Mouse (Mus musculus): Measurements from ENCODE around the gene Dmd. TPM values are rescaled to one million over a fixed set of nuclear protein-coding genes. Genes with fewer than 3 reads are reported as not detected.

The Dmd gene
- polyA plus RNA-seq, 1 experiment from 2014 or later, result 22.8 TPM

DNA sequence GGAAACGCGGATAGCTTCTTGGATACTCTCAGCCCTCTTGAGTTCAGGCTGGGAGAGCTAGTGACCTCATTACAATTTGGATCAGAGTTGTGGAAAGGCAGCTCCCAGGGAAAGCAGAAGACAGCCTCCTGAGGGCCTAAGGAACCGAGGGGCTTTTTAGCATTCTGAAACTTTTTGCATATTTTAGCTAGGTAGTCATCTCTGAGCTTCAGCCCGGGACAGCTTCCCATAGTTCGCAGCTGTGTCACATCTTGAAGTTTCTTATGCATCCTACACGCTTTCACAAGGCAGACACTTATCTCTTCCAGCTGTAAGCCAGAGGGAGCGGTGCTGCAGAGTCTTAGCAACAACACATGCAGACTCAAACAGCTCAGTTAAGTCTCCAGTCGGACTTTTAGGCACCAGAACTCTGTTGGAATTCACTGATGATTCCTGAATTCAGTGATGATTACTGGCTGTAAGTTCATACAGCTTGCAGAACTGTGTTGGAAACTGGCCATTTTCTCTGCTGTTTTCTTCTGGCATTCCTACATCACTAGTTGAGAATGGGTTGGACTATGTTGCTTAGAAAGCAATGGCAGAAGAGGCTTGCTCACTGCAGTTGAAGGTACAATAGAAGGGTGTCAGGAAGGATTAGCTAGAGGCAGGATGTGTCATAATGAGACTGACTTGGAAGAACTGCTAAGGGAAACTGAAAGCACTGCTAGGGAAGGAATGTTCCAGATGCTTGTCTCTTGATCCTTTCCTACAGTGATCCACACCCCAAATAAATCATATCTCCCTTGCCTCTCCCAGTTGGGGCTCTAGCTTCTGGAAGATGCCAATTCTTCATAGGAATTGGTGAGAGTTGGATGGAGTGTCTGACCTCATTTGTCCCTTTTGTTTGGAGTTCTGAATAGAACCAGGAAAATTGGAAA, 2135.8 kb downstream of the Dmd start:
- H3K27ac ChIP-seq, result no peak overlapping the region
- H3K4me1 ChIP-seq, result no peaks in the 10 kb centered on the region; the same call in 1 of the 2 replicates
- H3K36me3 ChIP-seq (replicated peaks), result no peaks in the 10 kb centered on the region
- 51% methylated on average over 8 of the region's 8 CpGs for WGBS
- H3K4me3 ChIP-seq (replicated peaks), result no peak overlapping the region
- H3K9ac ChIP-seq, result no peak overlapping the region
- H3K27me3 ChIP-seq, result no peaks in the 10 kb centered on the region
- H3K9me3 ChIP-seq, result no peaks in the 10 kb centered on the region
- ATAC-seq (ENCODE audit: low FRiP score), result no peak
- H3K4me2 ChIP-seq, result no peak overlapping the region

DNA sequence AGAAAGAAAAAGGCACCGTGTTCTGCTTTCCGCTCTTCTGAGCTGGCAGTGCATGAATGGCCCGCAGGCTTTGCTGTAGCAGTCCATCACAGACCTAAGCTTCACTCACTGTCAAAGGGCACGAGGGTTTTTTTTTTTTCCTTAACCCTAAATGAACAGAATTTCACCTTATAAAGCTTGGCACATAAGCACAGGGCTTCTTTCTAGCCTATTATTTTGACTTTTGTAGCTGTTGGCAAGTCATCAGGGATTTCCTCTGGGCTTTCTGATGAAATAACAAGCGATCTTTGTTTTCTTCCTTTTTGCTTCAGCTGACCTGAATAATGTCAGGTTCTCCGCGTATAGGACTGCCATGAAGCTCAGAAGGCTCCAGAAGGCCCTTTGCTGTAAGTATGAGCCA, 2140.8 kb downstream of the Dmd start:
- no peak overlapping the region for H3K4me3 ChIP-seq (replicated peaks)
- no peaks in the 10 kb centered on the region for H3K9me3 ChIP-seq
- H3K36me3 ChIP-seq (replicated peaks), result no peaks in the 10 kb centered on the region
- H3K27ac ChIP-seq, result no peak overlapping the region
- no peaks in the 10 kb centered on the region; the same call in 1 of the 2 replicates for H3K4me1 ChIP-seq
- WGBS, result 42% methylated on average over 7 of the region's 7 CpGs
- H3K9ac ChIP-seq, result no peak overlapping the region
- H3K4me2 ChIP-seq, result no peak overlapping the region
- no peaks in the 10 kb centered on the region for H3K27me3 ChIP-seq
- no peak for ATAC-seq (ENCODE audit: low FRiP score)

DNA sequence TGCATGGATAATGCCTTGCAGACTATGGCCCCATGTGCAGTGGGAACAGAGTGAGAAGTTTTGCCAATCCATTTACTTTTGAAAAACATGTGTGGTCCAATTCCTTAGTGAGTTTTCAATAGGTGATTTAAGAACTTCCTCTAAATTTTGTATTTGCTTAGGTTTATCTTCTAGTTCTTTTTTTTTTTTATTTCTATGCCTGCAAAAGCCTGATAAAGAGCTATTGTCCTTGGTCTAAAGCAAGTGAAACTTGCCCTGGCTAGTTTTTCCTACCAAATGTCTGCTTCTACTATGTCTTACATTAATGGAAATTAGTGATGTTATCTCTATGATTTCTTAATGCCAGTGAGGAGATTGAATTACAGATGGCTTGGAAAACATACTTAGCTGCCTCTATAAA, 2144.7 kb downstream of the Dmd start:
- Histone ChIP-seq H3K36me3 (replicated peaks) (no peaks in the 10 kb centered on the region), H3K9me3 (no peaks in the 10 kb centered on the region), H3K4me1 (no peaks in the 10 kb centered on the region), H3K27me3 (no peaks in the 10 kb centered on the region), H3K9ac (no peak overlapping the region), H3K27ac (no peak overlapping the region), H3K4me3 (replicated peaks) (no peak overlapping the region), H3K4me2 (no peak overlapping the region)
- no peak for ATAC-seq (ENCODE audit: low FRiP score)

DNA sequence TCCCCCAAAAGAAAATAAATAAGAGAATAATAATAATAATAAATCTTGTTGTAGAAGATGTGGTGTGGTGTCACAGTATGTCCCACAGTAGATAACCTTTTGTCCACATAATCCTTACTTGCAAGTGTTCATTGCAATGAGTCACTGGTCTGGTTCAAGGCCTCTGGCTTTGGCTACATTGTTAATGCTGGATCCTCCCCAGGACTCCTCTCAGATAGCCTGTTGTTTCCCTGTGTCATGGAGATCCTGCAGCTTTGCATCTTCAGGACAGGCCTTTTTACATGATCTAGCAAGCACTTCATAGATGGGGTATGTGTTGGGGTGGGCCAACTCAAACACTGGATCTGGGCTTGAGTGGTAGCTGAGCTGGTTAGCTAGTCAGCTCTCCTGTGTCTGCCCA, 2150.0 kb downstream of the Dmd start:
- Histone ChIP-seq H3K27ac (no peak overlapping the region), H3K36me3 (replicated peaks) (no peaks in the 10 kb centered on the region), H3K9ac (no peak overlapping the region), H3K4me2 (no peak overlapping the region), H3K27me3 (no peaks in the 10 kb centered on the region), H3K9me3 (no peaks in the 10 kb centered on the region), H3K4me3 (replicated peaks) (no peak overlapping the region), H3K4me1 (no peaks in the 10 kb centered on the region)
- ATAC-seq (ENCODE audit: low FRiP score), result no peak

DNA sequence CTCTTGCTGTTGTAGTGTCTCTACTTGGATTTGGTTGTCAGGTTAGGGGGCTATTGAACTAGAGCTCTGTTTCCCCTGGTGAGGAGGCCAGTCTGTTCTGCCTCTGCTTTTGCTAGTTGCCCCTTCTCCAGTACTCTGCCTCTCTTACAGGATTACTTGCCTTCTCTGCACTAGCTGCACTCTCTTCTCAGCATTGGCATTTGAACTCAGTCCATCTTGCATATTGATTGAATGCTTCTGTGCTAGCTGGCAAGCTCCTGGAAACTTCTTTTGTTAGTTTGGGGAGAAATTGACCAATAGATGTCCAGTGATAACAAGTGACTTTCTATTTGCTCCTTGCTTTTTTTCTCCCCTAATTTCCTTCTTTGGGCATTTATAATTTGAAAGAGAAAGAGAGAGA, 2163.7 kb downstream of the Dmd start:
- no peaks in the 10 kb centered on the region for H3K27me3 ChIP-seq
- no peak overlapping the region for H3K9ac ChIP-seq
- no peaks in the 10 kb centered on the region for H3K4me1 ChIP-seq
- H3K27ac ChIP-seq, result no peak overlapping the region
- no peak for ATAC-seq (ENCODE audit: low FRiP score)
- no peak overlapping the region for H3K4me2 ChIP-seq
- no peaks in the 10 kb centered on the region for H3K36me3 ChIP-seq (replicated peaks)
- no peaks in the 10 kb centered on the region for H3K9me3 ChIP-seq
- no peak overlapping the region for H3K4me3 ChIP-seq (replicated peaks)

DNA sequence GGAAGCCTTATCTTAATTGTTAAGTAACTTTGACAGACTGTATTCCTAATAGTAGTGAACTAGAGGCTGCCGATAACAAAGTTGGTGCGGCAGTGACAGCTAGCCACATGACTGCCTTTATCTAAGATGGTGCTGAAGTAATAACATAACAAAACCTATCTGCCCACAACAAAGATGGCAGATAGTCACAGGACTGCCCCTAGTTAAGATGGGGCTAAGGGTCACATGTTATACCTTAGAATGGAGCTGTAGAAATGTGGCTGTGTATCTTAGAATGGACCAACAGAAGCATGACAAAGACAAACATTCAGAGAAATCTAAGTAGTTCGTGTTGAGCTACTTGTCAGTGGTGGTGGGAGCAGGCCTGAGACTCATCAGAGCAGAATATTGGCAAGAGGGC, 2184.0 kb downstream of the Dmd start:
- Histone ChIP-seq H3K27ac (no peak overlapping the region), H3K4me2 (no peak overlapping the region), H3K9me3 (no peaks in the 10 kb centered on the region), H3K36me3 (replicated peaks) (no peaks in the 10 kb centered on the region), H3K4me3 (replicated peaks) (no peak overlapping the region), H3K27me3 (no peaks in the 10 kb centered on the region), H3K4me1 (no peaks in the 10 kb centered on the region), H3K9ac (no peak overlapping the region)
- WGBS, result 89% methylated on average over 3 of the region's 3 CpGs
- ATAC-seq (ENCODE audit: low FRiP score), result no peak

DNA sequence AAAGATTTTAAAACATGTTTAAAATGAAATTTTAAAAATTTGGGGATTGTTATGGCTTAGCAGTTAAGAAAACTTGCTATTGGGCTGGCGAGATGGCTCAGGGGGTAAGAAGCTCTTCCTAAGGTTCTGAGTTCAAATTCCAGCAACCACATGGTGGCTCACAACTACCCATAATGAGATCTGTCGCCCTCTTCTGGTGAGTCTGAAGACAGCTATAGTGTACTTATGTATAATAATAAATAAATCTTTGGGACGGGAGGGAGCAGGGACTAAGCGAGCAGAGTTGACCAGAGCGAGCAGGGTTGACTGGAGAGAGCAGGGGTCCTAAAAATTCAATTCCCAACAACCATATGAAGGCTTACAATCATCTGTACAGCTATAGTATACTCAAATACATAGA, 2188.6 kb downstream of the Dmd start:
- H3K9ac ChIP-seq, result no peak overlapping the region
- H3K4me3 ChIP-seq (replicated peaks), result no peak overlapping the region
- no peaks in the 10 kb centered on the region for H3K36me3 ChIP-seq (replicated peaks)
- H3K27ac ChIP-seq, result no peak overlapping the region
- H3K4me1 ChIP-seq, result no peaks in the 10 kb centered on the region
- no peak for ATAC-seq (ENCODE audit: low FRiP score)
- 82% methylated on average over 5 of the region's 5 CpGs for WGBS
- H3K4me2 ChIP-seq, result no peak overlapping the region
- no peaks in the 10 kb centered on the region for H3K27me3 ChIP-seq
- no peaks in the 10 kb centered on the region for H3K9me3 ChIP-seq

DNA sequence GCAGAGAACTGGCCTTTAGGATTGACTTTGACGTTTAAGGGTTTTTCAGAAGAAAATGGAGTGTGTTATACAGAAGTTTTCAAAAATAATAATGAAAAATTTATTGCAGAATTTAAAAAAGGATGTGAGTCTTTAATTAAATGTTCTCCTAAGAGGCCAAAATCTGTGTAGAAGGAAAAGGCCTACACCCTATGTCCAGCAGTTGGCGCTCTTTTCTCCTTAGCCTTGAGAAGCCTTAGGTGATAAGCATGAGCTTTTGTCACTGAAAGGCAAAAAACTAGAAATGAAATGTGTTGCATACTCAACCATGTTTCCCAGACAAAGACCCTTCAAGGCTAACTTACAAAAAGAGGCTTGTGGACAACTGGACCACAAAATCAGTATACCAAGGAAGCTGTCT, 2222.6 kb downstream of the Dmd start:
- Histone ChIP-seq H3K27ac (no peak overlapping the region), H3K4me1 (no peaks in the 10 kb centered on the region), H3K36me3 (replicated peaks) (no peaks in the 10 kb centered on the region), H3K4me2 (no peak overlapping the region), H3K9ac (no peak overlapping the region), H3K4me3 (replicated peaks) (no peak overlapping the region), H3K9me3 (no peaks in the 10 kb centered on the region), H3K27me3 (no peaks in the 10 kb centered on the region)
- 74% methylated on average over 2 of the region's 2 CpGs for WGBS
- no peak for ATAC-seq (ENCODE audit: low FRiP score)

DNA sequence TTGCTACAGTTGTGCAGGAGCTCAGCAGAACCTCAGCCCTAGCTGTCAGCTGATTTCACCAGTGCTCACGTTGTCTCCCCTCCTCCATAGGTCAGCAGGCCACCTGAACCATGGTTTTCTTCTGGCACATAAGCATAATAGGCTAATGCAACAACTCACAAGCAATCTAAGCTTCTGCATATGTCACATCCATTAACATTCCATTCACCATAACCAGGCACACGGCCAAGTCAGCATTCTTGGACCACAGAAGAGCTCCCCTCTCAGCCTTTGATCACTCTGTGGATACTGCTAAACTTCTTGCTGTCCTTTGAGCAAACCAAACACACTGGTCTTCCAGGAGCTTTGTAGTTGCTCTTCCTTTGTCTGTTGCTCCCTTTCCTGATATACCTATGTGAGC, 2238.9 kb downstream of the Dmd start:
- Histone ChIP-seq H3K9me3 (no peaks in the 10 kb centered on the region), H3K4me1 (no peaks in the 10 kb centered on the region), H3K36me3 (replicated peaks) (no peaks in the 10 kb centered on the region), H3K27ac (no peak overlapping the region), H3K4me3 (replicated peaks) (no peak overlapping the region), H3K9ac (no peak overlapping the region), H3K4me2 (no peak overlapping the region), H3K27me3 (no peaks in the 10 kb centered on the region)
- WGBS, result 58% methylated on average over 2 of the region's 2 CpGs
- ATAC-seq (ENCODE audit: low FRiP score), result no peak

DNA sequence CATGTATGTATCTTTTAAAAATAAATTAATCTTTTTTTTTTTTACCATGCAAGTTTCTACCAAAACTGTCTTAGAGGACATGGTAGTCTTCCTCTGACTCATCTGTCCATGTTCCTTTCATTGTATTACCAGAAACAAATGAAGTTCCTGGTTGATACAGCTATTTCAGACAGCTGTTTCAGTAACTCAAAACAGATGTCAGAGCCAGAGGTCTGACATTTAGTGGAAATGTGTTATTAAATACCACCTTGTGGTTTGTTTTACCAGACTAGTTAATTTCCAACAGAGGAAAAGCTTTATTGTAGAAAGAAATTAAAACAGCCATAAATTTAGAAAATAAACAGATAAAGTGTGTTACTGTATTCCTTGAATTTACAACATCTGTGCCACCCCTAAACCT, 2245.2 kb downstream of the Dmd start:
- no peak for ATAC-seq (ENCODE audit: low FRiP score)
- Histone ChIP-seq H3K36me3 (replicated peaks) (no peaks in the 10 kb centered on the region), H3K27me3 (no peaks in the 10 kb centered on the region), H3K9me3 (no peaks in the 10 kb centered on the region), H3K9ac (no peak overlapping the region), H3K4me1 (no peaks in the 10 kb centered on the region), H3K4me2 (no peak overlapping the region), H3K4me3 (replicated peaks) (no peak overlapping the region), H3K27ac (no peak overlapping the region)

DNA sequence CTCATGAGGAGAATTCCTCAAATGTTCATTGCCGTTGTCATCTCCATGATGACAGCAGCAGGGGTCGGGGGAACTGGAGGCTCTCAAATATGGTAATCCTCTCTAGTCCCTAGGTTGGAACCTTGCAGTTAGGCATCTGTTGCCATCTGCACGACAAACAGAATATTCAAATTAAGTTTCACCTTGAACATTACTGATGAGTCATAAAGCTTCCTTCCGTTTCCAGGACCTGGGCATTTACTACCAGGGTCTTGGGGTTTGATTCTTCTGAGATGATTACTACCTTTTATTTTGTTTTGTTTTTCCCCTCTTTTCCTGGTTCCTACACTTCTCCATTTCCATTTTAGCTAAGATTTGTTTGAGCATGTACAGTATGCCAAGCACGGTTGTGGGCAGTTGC, 2249.0 kb downstream of the Dmd start:
- Histone ChIP-seq H3K9me3 (no peaks in the 10 kb centered on the region), H3K27me3 (no peaks in the 10 kb centered on the region), H3K27ac (no peak overlapping the region), H3K4me3 (replicated peaks) (no peak overlapping the region), H3K9ac (no peak overlapping the region), H3K36me3 (replicated peaks) (no peaks in the 10 kb centered on the region), H3K4me2 (no peak overlapping the region), H3K4me1 (no peaks in the 10 kb centered on the region)
- WGBS, result 93% methylated on average over 5 of the region's 5 CpGs
- no peak for ATAC-seq (ENCODE audit: low FRiP score)

DNA sequence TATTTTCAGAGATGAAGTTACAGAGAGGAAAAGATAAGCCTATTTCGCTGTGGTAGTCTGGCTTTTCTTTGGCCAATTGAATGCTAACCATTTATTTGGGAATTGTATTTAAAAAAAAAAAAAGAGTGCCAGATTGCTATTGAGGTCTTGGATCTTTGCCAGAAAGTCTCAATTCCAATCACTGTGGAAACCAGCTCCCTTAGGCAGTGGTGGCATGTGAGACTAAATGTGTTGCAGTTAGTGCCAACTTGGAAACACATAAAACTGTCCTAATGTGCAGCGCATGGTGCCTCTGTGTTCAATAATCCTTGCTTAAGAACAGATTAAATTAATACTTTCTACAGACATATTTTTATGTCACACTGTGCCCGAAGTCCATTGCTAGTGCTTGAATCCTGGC, 2250.7 kb downstream of the Dmd start:
- WGBS, result 77% methylated on average over 3 of the region's 3 CpGs
- ATAC-seq (ENCODE audit: low FRiP score), result no peak; the same call in 1 of the 2 replicates
- no peaks in the 10 kb centered on the region for H3K36me3 ChIP-seq (replicated peaks)

DNA sequence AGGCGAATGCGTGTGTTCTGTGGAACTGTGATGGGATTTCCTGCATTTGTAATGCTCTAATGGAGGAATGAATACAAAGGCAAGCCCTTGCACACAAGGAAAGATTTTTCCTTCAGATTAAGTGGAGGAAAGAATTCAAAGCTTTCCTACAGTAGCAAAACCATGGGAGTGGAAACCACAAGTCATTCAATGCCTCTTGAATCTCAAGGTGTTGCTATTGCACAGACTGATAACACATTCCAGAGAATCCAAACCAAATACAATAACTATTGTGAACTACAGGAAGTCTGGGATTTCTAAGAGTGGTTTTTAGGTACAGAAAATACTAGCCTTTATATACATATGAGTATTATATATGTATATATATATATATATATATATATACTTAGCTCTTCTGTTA, 2258.3 kb downstream of the Dmd start:
- Histone ChIP-seq H3K4me1 (no peaks in the 10 kb centered on the region), H3K4me2 (no peak overlapping the region), H3K27me3 (no peaks in the 10 kb centered on the region), H3K9me3 (no peaks in the 10 kb centered on the region), H3K4me3 (replicated peaks) (no peak overlapping the region), H3K36me3 (replicated peaks) (no peaks in the 10 kb centered on the region), H3K9ac (no peak overlapping the region), H3K27ac (no peak overlapping the region)
- no peak for ATAC-seq (ENCODE audit: low FRiP score)
- WGBS, result 79% methylated on average over 2 of the region's 2 CpGs

More for the DNA sequence above, 2250.7 kb downstream of the Dmd start:
- Histone ChIP-seq H3K4me3 (replicated peaks) (no peak overlapping the region), H3K27me3 (no peaks in the 10 kb centered on the region), H3K4me2 (no peak overlapping the region), H3K9ac (no peak overlapping the region), H3K9me3 (no peaks in the 10 kb centered on the region), H3K4me1 (no peaks in the 10 kb centered on the region), H3K27ac (no peak overlapping the region)
